Mouse (Mus musculus): Measurements from ENCODE around the gene Timp3. TPM values are rescaled to one million over a fixed set of nuclear protein-coding genes. Genes with fewer than 3 reads are reported as not detected.
"Not testable (repeated sequence)": the region's sequence is repeated elsewhere in the genome, so short reads cannot be mapped to it uniquely, and the experiment has no call there.

Gene Timp3
- polyA plus RNA-seq, 1 experiment from 2014 or later, result 8.4 TPM

DNA sequence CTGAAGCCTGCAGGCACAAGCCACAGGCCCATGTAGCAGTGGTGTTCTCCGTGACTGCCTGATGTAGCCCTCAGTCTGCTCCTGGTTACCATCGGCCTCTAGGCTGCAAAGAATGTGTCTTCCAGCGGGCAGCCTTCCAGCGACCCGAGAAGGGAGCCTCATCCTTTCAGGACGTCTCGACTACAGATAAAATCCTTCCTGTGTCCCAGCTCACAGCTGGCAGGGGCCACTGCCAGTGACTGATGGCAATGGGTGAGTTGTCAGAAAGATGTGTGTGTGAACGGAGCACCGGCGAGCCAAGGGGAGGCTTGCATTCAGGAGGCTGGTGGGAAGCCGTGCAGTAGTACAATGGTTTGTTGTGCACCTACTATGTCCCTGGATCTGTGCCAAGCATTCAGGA is 75.7 kb downstream of the Timp3 start:
- Histone ChIP-seq H3K4me1 (replicated peaks) (no peaks in the 10 kb centered on the region), H3K27ac (no peak overlapping the region), H3K9me3 (replicated peaks) (no peaks in the 10 kb centered on the region), H3K4me3 (replicated peaks) (no peak overlapping the region), H3K9ac (no peak overlapping the region), H3K36me3 (no peaks in the 10 kb centered on the region), H3K27me3 (no peaks in the 10 kb centered on the region), H3K4me2 (no peak overlapping the region)
- ATAC-seq (ENCODE audit: low read depth), result no peak
- DNase-seq, result no peak
- 60% methylated on average over 11 of the region's 11 CpGs for WGBS (ENCODE audit: insufficient replicate concordance)

DNA sequence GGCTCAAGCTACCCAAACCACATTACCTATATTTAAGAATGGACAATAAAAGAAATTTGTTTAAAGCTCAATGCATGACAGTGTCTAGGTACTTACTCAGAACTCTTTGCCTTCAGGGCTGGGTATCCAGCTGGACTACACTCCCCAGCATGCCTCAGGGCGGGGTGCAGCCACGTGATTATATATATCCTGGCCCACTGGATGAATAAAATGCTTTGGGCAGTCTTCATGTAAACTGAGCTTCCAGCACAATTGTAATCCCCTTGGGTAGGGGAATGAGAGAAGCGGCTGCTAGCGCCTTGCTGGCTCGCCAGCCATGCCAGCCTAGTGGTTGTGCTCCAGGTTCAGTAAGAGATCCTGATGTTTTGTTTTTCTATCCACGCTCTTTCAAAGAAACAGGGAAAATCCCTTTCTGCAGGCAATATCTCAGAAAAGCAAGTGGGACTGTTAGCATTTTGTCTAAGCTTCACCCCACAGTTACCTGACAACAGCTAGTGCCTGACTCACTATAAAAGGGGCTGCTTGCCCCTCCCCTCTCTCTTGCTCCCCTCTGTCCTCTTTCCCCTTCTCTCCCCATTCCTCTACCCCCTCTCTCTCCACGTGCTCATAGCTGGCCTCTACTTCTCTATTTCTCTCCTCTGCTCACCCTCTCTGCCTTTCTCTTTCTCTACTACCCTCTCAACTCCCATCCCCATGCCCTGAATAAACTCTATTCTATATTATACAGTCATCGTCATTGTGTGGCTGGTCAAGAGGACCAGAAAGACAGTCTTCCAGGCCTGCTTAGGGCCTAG is 76.4 kb downstream of the Timp3 start:
- DNase-seq (no peak), ATAC-seq (ENCODE audit: low read depth) (no peak)
- Histone ChIP-seq H3K4me2 (no peak overlapping the region), H3K4me3 (replicated peaks) (no peak overlapping the region), H3K36me3 (no peaks in the 10 kb centered on the region), H3K27me3 (no peaks in the 10 kb centered on the region), H3K9ac (no peak overlapping the region), H3K9me3 (replicated peaks) (no peaks in the 10 kb centered on the region), H3K4me1 (replicated peaks) (no peaks in the 10 kb centered on the region), H3K27ac (no peak overlapping the region)
- 67% methylated on average over 8 of the region's 8 CpGs for WGBS (ENCODE audit: insufficient replicate concordance)

DNA sequence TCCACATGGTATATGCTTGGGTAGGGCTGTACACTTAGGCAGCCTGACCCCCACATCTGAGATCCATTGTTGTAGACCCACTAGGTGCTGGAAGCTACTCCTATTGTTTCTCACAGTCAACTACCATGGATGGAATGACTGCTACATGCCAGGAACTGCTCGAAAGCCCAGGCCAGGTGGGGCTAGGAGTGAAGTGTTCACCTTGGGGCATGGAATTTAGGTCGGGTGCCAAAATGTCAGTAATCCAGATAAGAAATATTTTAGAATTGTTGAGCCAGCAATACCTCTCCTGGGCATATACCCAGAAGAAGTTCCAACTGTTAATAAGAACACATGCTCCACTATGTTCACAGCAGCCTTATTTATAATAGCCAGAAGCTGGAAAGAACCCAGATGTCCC is 78.6 kb downstream of the Timp3 start:
- not testable (repeated sequence) for H3K36me3 ChIP-seq; H3K9me3 ChIP-seq (replicated peaks); ATAC-seq (ENCODE audit: low read depth); H3K4me2 ChIP-seq; H3K9ac ChIP-seq; H3K27me3 ChIP-seq; H3K4me1 ChIP-seq (replicated peaks); H3K27ac ChIP-seq; H3K4me3 ChIP-seq (replicated peaks); DNase-seq
- 44% methylated on average over 2 of the region's 2 CpGs for WGBS (ENCODE audit: insufficient replicate concordance)

DNA sequence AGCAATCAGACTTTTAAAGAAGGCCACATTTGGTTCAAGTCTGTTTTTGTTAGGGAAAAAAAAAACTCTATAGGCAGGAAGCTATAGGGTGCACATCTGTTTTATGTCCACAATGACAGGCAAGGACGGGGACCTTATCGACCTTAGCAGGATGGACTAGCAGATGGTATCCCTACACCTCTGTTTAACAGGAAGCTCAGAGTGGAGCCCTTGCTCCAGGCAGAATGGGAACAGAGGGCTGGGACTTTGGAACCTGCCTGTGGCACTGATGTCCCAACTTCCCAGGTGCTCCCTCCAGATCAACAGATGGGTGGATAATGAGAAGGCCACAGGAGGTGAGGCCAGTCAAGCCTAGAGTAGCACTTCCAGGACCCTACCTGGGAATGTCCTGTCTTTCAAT is 80.5 kb downstream of the Timp3 start:
- H3K27ac ChIP-seq, result no peak overlapping the region
- no peak overlapping the region for H3K4me3 ChIP-seq (replicated peaks)
- H3K36me3 ChIP-seq, result no peaks in the 10 kb centered on the region
- ATAC-seq (ENCODE audit: low read depth), result no peak
- H3K4me2 ChIP-seq, result no peak overlapping the region
- H3K9me3 ChIP-seq (replicated peaks), result no peaks in the 10 kb centered on the region
- H3K9ac ChIP-seq, result no peak overlapping the region
- H3K4me1 ChIP-seq (replicated peaks), result no peaks in the 10 kb centered on the region
- 62% methylated on average over 2 of the region's 2 CpGs for WGBS (ENCODE audit: insufficient replicate concordance)
- peaks cover 6% of the 10 kb centered on the region; the same call in 1 of the 2 replicates for H3K27me3 ChIP-seq
- no peak for DNase-seq

DNA sequence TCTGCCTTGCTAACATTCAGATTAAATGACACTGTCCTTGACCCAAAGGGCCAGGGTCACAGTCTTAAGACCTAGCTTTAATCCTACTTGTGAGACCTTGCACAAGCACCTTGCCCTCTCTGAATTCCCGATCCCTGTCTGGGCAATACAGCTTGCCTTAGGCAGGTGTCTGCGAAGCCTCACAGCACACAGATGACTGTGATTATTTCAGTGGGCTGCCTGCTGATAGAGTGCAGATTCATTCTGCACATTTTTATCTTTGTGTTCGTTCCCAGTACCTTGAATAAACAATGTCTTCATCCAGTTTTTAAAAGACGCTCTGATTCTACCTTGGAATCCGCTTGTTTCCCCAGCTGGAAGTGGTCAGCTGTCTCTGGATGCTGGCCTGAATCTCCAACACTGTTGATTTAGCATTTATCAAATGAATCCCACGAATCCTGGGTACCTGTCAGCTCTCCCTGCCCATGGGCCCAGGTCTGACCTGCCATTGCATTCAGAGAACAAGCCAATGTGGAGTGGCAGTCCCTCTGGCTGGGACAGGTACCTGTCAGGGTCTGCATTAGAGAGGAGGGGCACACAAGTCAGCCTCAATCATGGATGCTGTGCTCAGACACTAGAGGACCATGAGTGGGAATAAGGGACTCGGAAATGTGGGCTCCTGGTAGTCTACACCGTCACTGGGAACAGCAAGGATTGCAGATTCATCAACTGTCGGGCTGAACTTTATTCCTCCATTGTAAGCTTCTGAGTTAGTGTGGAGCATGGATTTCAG is 81.2 kb downstream of the Timp3 start:
- no peak for ATAC-seq (ENCODE audit: low read depth)
- no peak overlapping the region for H3K27ac ChIP-seq
- WGBS (ENCODE audit: insufficient replicate concordance), result 59% methylated on average over 9 of the region's 9 CpGs

DNA sequence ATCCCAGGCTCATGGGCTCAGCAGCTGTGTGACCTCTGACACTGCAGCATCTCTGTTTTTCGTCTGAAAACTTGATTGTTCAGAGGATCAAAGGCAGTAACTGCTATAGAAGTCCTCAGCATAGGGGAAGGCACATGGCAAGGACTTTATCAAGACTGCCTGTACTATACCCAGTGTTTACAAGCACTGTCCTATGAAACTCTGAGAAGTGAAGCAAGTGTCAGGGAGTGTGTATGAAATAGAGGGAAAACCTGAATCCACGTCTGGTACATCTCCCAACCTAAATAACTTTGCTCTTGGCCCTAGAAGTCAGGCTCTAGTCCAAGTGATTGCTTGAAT is 81.7 kb downstream of the Timp3 start:
- Histone ChIP-seq H3K4me1 (replicated peaks) (no peaks in the 10 kb centered on the region), H3K9ac (no peak overlapping the region), H3K9me3 (replicated peaks) (no peaks in the 10 kb centered on the region), H3K4me3 (replicated peaks) (no peak overlapping the region), H3K4me2 (no peak overlapping the region), H3K27ac (no peak overlapping the region), H3K27me3 (peaks cover 6% of the 10 kb centered on the region; the same call in 1 of the 2 replicates), H3K36me3 (no peaks in the 10 kb centered on the region)
- ATAC-seq (ENCODE audit: low read depth) (no peak), DNase-seq (no peak)
- WGBS (ENCODE audit: insufficient replicate concordance), result 29% methylated on average over 2 of the region's 2 CpGs

More for the DNA sequence above, 81.2 kb downstream of the Timp3 start:
- Histone ChIP-seq H3K36me3 (no peaks in the 10 kb centered on the region), H3K4me1 (replicated peaks) (no peaks in the 10 kb centered on the region), H3K4me2 (no peak overlapping the region), H3K4me3 (replicated peaks) (no peak overlapping the region), H3K9me3 (replicated peaks) (no peaks in the 10 kb centered on the region), H3K27me3 (peaks cover 6% of the 10 kb centered on the region; the same call in 1 of the 2 replicates), H3K9ac (no peak overlapping the region)
- no peak for DNase-seq

DNA sequence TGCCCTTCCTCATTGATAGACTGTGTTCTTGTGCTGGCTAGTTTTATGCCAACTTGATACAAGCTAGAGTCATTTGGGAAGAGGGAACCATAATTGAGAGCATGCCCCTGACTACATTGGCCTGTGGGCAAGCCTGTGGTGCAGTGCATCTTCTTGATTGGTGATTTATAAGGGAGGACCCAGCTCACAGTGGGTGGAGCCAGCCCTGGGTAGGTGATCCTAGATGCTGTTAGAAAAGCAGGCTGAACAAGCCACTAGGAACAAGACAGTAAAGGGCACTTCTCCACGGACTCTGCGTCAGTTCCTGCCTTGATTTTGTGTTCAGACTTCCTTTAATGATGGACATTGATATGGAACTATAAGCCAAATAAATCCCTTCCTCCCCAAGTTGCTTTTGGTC is 84.5 kb downstream of the Timp3 start:
- ATAC-seq (ENCODE audit: low read depth) (no peak), DNase-seq (no peak)
- Histone ChIP-seq H3K4me1 (replicated peaks) (peaks cover 8% of the 10 kb centered on the region), H3K4me2 (no peak overlapping the region), H3K4me3 (replicated peaks) (no peak overlapping the region), H3K36me3 (no peaks in the 10 kb centered on the region), H3K9ac (no peak overlapping the region), H3K9me3 (replicated peaks) (no peaks in the 10 kb centered on the region), H3K27me3 (peaks cover 6% of the 10 kb centered on the region; the same call in 1 of the 2 replicates), H3K27ac (no peak overlapping the region)
- 68% methylated on average over 2 of the region's 2 CpGs for WGBS (ENCODE audit: insufficient replicate concordance)

DNA sequence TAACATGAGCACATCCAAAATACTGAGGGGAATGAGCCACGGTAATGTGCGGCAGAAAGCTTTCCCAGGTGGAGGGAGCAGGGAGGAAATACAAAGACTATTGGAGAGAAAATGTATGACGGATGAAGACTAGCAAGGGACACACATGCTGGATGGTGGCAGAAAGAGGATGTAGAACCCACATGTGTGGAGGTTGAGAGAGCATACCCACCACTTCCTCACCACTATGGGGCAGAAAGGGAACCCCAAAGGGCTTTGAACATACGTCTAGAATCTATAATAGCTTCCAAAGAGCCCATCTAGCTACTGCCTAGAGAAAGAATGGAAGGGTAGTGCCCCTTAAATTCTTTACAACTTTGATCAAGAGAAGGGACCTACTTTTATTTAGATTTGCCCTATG is 85.5 kb downstream of the Timp3 start:
- no peak overlapping the region for H3K9ac ChIP-seq
- no peak overlapping the region for H3K4me3 ChIP-seq (replicated peaks)
- no peaks in the 10 kb centered on the region for H3K9me3 ChIP-seq (replicated peaks)
- DNase-seq (no peak), ATAC-seq (ENCODE audit: low read depth) (no peak)
- peaks cover 6% of the 10 kb centered on the region; the same call in 1 of the 2 replicates for H3K27me3 ChIP-seq
- no peak overlapping the region for H3K27ac ChIP-seq
- 49% methylated on average over 4 of the region's 4 CpGs for WGBS (ENCODE audit: insufficient replicate concordance)
- peaks cover 8% of the 10 kb centered on the region for H3K4me1 ChIP-seq (replicated peaks)
- no peaks in the 10 kb centered on the region for H3K36me3 ChIP-seq
- no peak overlapping the region for H3K4me2 ChIP-seq

DNA sequence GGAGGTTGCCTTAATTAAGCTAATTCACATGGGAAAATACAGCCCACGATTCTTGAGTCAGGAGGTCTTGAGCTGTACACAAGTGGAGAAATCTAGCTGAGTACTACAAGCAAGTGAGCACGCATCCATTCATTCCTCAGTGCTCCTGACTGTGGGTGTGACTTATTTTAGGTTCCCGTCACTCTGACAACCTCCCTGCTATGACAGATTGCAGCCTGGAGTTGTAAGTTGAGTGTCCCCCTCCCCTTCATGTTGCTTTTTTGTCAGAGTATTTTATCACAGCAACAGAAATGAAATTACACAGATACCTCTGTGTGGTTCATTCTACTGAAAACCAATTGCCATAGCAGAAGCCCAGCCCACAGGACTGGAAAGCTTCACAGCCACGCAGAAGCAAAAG is 86.1 kb downstream of the Timp3 start:
- Histone ChIP-seq H3K27ac (no peak overlapping the region), H3K9me3 (replicated peaks) (no peaks in the 10 kb centered on the region), H3K4me3 (replicated peaks) (no peak overlapping the region), H3K27me3 (peaks cover 6% of the 10 kb centered on the region; the same call in 1 of the 2 replicates), H3K36me3 (no peaks in the 10 kb centered on the region), H3K4me2 (no peak overlapping the region), H3K9ac (no peak overlapping the region), H3K4me1 (replicated peaks) (peaks cover 8% of the 10 kb centered on the region)
- WGBS (ENCODE audit: insufficient replicate concordance), result 59% methylated on average over 4 of the region's 4 CpGs
- DNase-seq (no peak), ATAC-seq (ENCODE audit: low read depth) (no peak)

DNA sequence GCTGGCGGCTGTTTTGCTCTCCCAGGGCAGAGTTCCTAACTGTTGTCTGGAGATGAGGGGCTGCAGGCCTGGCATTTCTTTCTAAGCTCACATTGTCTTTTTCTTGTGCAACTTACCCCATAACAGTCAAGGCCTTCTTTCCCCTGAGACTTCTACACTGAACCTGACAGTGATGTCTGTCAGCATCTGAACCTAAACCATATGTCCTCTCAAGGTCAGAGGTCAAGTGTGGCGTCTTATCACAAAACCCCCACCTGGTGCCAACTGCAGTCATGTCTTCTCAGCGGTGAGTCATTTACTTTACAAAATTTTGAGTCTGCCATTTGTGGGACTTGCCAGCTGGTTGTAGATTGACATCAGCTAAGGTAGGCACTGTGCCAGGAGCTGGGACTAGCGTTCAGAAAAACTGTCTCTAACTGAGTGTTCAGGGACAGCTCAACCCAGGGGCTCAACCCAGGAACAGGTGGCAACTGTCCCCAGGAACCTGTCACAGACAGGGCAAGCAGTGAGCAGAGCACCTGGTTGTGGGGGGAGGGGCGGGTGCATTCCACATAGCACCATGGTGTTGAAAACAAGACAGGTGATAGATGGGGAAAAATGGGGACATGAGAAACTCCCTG is 87.8 kb downstream of the Timp3 start:
- WGBS (ENCODE audit: insufficient replicate concordance), result 56% methylated on average over 5 of the region's 5 CpGs
- H3K9ac ChIP-seq, result no peak overlapping the region
- ATAC-seq (ENCODE audit: low read depth) (no peak), DNase-seq (no peak)
- no peak overlapping the region for H3K4me3 ChIP-seq (replicated peaks)
- no peaks in the 10 kb centered on the region for H3K36me3 ChIP-seq
- peaks cover 17% of the 10 kb centered on the region for H3K4me1 ChIP-seq (replicated peaks)
- no peak overlapping the region for H3K4me2 ChIP-seq
- H3K9me3 ChIP-seq (replicated peaks), result no peaks in the 10 kb centered on the region
- 0 out of 2 replicates have a peak, but pooled peaks cover 2% of the 10 kb centered on the region for H3K27me3 ChIP-seq
- no peak overlapping the region for H3K27ac ChIP-seq

DNA sequence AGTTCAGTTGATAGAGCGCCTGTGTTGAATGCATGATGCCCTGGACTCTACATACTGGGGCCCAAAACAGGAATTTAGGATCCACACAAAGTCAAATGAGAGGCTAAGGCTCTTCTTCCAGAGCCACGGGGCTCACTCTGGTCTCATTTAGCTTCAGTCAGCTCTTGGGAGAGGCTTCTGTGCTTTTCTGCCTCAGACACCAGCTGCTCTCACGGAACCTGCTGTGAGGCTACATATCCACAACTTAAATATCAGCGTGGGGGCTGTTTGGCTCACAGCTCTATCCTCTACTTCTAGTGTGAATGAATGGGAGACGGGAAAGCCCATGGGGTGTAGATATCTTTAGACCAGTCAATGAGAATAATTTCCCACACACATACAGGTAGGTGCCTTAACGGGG is 88.6 kb downstream of the Timp3 start:
- H3K27me3 ChIP-seq, result 0 out of 2 replicates have a peak, but pooled peaks cover 2% of the 10 kb centered on the region
- WGBS (ENCODE audit: insufficient replicate concordance), result 67% methylated on average over 6 of the region's 6 CpGs
- ATAC-seq (ENCODE audit: low read depth), result no peak
- H3K4me1 ChIP-seq (replicated peaks), result peaks cover 17% of the 10 kb centered on the region
- no peaks in the 10 kb centered on the region for H3K36me3 ChIP-seq
- H3K4me2 ChIP-seq, result no peak overlapping the region
- H3K9ac ChIP-seq, result no peak overlapping the region
- H3K9me3 ChIP-seq (replicated peaks), result no peaks in the 10 kb centered on the region
- H3K27ac ChIP-seq, result no peak overlapping the region
- H3K4me3 ChIP-seq (replicated peaks), result no peak overlapping the region
- DNase-seq, result no peak

Measured in liver, embryonic 13.5 days (tissue).